Mouse (Mus musculus): ENCODE measurements at regions not wholly inside any gene's neighbourhood (a gene's known extent, or its start where the extent isn't known, plus 50 kb on each side); places are given as distances from the start of the nearest gene placed in this dataset.

DNA sequence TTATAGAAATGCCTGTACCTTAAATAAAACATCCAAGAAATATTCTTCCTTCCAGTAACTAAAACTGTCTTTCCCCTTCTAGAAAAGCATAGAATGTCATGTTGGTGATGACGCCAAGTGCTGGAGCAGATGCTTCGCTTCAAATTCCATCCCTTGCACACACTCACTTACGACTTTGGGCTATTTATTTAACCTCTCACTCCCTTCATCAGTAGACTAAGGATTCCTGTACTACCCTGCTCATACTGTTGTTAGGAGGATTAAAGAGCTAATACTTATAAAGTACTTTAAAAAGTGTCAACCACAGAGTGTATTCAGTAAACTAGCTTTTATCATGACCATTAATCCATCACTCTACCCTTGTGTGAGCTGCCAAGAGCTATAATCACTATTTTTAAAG is 296.8 kb upstream of the Cited2 start:
- DNase-seq (ENCODE audit: low spot score in 2 of 2): no peak

DNA sequence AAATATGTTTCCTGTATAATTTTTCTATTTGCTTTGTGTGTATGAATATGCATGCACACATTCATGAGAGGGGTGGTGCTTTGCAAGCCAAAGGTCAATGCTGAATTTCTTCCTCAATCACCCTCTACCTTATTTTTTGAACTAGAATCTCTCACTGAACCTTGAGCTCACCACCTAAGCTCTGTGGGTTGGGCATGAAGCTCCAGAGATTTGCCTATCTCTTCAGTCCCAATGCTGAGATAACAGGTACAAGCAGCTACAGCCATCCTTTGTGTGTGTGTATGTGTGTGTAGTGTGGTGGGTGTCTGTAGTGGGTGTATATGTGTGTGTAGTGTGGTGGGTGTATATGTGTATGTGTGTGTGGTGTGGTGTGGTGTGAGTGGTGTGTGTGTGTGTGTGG is 295.7 kb upstream of the Cited2 start:
- no peak for DNase-seq (ENCODE audit: low spot score in 2 of 2)

DNA sequence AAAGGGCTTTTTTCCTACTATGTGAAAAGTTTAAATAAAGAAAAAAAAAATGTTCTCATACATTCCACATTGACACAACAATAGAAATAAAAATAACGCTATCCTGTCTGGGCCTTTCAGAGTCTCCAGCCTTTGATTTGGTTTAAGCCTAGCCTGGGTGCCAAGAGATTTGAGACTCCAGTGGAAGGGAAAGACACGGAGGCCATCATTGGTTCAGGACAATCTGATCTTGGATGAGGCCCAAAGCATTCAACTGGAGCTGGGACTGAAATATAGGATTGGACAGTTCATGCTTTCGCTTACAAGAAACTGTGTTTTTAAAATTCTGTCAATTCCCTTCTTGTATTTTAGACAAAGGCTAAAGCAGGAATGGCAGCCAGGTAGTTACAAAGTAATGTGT is 294.7 kb upstream of the Cited2 start:
- no peak for DNase-seq (ENCODE audit: low spot score in 2 of 2)

DNA sequence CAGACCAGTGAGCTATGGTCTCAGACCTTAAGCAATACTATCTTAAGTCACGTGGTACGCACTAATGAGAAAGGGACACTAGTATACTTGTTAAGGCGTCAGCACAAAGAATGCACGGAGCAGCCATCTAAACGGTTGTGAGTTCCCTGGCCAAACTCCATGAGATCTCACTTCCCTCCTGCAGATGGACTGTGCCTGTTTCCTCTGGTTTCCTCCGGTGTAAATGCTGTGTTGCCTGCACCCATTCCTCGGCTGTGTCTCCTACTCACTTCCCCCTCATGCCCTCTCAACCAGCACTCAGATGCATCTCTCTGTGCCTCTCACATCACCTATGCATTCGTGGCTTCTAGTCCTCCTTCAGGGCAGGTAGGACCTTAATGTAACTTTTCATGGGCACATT is 291.9 kb upstream of the Cited2 start:
- DNase-seq (ENCODE audit: low spot score in 2 of 2): no peak

DNA sequence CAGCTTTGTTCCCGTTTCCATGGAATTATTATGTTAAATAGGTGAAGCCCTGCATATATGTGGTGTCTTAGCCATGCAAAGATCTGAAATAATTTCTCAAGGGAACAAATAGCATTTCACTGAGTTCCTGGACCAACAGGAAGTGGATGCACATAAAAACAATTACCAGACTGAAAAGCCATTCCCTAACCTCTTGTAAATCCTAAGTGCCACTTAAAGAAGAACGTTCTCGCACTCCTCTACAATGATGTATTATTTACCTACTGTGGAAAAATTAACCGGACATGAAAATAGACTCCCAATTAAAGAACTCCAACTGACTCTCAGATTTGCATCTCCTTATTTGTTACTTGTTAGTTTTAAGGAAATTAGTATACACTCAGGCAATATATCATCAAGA is 288.9 kb upstream of the Cited2 start:
- DNase-seq (ENCODE audit: low spot score in 2 of 2): no peak

DNA sequence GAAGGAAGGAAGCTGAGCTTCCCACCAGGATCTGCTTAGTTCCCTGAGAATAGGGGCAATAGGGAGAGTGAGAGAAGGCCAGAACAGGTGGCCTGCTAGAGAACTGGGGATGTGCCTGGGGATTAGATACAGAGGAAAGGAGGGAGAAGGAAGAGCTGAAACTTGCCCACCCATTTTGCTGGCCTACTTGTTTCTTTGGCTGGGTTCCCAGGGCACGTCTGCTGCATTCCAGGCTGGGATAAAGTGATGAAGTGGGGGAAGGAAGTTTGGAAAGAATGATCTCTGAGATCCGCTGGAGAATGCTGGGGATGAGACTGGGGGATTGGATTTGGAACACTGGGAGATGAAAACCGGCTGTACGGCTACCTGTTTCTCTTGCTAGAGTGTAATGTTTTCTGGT is 272.8 kb upstream of the Cited2 start:
- no peak for DNase-seq (ENCODE audit: low spot score in 2 of 2)

DNA sequence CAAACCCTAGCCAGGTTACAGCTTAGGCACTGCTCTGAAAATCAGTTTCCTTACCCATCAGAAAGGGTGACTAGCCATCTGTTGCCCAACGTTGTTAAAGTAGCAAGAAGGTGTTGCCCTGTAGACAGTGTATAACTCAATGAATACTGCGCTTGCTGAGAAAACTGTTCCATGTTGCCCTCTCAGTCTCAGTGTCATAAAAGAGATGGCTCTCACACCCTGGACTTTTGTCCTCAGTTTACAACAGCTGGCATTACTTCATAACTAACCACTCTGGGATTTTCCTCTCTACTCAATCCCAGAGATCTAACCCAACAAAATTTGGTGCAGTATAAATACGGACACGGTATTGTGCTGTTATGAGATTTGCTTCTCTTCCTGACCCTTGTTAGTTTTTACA is 252.1 kb upstream of the Cited2 start:
- DNase-seq (ENCODE audit: low spot score in 2 of 2): no peak

DNA sequence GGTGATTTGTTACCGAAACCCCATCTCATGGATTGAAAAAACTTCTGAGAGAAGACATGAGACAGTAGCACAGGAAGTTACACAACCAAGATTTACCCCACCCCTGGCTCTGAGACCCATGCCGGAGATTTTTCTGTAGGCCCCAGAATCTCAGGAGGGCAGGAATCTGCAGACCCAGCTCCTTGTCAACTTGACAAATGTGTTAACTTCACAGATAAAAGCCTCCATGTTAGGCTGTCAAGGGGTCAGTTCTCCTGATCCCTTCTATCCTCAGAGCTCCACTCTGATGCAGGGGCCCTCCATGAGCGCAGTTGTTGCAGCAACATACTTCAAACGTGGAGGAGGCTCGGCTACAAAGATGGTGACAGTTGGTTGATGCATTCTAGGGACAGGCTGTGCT is 250.5 kb upstream of the Cited2 start:
- DNase-seq (ENCODE audit: low spot score in 2 of 2): no peak

DNA sequence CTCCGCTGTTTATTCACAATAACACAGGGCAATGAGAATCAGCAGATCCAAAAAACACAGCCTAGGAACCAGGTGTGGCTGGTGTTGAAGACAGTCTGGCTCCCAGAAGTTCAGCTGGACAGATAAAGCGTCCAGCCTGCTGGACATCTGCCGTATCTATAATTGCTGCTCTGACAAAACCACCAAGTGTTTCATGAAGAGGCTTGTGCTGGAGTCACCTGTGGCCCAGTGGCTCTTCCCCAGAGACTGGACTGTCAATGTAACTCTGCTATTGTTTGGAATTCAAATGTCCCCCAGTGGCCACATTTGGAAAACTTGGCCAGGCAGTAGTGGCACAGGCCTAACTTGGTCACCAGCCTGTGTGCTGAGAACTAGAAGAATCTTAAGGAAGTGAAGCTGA is 247.0 kb upstream of the Cited2 start:
- DNase-seq (ENCODE audit: low spot score in 2 of 2): no peak

DNA sequence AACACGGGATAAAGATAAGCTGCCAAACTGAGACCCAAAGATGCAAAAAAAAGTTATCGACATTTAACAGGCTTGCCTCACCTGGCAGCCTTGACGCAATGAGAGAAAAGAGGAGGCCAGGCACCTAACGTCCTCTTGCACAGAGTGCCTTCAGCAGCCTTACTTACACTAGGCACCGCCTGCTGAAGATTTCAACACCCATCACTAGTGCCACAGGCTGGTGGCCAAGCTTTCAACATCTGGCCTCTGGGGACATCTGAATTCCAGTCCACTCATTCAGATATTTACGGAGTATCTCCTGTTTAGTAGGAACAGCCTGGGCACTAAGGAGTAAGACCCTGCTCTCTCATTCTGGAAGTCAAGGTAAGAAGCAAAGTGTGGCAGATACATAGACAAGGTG is 246.3 kb upstream of the Cited2 start:
- no peak for DNase-seq (ENCODE audit: low spot score in 2 of 2)

DNA sequence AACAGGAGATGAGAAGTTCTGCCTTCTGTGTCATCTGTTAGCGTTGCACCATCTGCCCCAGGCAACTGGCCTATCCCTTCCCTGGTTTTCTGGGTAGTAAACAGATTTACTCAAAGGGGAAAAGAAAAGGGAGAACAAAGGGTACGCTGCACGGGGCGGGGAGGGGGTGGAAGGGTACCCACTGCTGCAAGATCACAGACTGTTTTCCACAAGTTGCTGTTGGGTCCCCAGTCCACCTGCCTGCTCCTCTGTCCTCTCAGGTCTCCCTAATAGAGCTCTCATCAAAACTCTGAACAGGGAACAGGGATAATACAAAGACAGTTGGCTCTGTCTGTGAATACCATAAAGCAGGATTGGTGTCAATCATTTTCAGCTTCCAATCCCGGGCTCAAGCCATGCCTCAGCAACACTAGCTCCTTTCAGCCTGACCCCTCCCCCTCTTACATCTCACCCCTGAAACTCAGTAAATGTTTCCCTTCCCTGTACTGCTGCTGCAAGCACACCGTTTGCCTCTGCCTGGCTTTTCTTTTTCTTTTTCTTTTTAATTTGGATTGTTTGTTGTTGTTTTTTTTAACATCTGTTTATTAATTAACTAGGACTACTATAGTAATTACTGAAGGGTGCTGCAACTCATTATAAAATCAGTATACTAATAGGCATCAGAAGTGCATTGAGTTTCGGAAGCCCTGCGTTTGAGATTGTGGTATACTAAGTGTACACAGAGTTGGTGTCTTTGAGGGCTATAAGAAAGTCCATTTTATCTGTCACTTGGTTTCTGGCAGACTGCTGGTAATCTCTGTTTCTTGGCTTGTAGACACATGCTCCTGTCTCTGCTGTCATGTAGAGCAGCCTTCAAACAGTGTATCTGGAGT is 244.0 kb upstream of the Cited2 start:
- no peak for DNase-seq (ENCODE audit: low spot score in 2 of 2)

DNA sequence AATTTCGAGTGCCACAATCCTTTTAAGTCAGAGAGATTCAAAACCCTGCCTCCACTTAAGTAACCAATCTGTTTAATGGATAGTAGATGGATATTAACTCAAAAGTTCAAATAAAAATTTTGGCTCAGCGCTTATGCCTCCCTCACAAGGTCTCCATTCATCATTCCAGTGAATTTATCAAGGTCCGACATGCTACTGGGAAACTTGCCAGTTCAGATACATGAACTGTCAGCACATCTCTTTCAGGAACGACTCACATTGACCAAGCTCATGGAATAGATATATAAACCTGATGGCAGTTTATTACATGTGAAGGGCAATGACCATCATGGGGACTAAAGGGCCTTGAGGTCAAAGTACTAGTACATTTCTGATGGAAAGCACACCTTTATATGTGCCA is 240.3 kb upstream of the Cited2 start:
- DNase-seq (ENCODE audit: low spot score in 2 of 2): no peak

DNA sequence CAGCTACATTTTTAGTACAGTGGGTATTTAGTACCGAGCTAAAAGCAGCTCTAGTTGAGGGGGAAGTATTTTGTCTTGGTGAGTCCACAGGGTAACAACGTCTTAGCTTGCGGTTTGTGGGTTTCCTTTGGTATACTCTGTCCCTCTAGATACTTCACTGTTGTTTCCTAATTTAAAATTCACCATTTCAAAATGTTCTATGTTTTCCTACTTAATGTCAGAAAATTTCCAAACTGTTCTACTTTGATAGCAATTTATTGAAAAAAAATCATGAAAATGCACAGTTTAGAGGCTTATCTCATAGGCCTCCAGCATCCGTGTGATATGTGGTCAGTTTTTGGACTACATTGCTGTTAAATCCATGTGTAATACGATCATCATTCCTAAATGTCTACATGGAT is 238.0 kb upstream of the Cited2 start:
- peak; percentile 67 to 71 for DNase-seq (ENCODE audit: low spot score in 2 of 2)

DNA sequence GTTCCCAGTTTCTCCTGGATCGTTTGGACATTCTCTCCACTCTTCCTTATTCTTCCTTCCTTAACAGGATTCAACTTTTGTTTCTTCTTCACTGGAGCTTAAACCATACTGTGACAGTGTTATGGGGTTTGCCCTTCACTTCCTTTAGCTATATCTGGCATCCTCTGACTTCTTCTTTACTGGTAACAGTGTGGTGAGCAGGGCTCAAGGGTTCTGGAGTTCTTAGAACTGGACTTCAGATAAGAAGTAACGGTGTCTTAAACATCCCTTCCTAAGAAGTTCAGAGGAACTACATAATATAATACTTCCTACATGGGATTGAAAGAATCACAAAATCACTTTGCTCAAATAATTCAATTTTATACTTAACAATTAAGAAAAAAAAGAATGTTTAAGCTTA is 237.5 kb upstream of the Cited2 start:
- DNase-seq (ENCODE audit: low spot score in 2 of 2): peak; percentile 39 to 42

DNA sequence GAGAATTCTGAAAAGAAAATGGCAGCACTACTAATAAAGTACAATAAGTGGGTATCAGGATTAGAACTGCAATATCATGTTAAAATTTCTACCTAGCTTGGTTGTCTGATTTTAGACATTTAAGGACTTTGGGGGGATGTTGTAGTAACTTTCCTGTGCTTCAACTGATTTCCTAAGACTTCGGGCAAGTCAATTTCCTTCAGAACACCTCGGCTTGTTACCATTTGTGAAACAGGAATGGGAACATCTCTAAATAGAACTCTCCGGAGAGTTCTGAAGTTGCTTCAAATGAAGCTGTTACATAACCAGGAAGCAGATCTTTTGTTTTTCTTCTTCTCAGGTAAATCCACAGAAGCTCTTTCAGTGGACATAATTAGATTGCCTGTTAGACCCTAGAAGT is 237.0 kb upstream of the Cited2 start:
- DNase-seq (ENCODE audit: low spot score in 2 of 2): no peak

DNA sequence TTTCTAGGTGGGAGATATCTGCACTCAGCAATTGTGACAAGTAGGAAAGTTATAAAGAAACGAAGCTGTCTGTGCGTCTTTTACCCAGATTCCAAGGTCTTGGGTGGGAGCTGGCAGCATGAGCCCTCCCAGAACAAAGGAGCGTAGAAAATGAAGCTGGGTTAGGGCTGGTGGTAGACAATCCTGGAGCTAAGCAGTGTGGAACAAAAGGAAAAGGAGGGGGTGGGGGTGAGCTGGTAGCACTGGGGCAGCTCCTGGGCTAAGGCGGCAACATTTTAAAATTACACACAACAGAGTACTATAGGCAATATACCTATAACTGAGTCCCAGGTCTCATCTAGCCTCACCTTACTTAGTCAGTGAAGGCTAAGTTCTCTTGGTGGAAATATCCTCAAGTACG is 235.6 kb upstream of the Cited2 start:
- no peak for DNase-seq (ENCODE audit: low spot score in 2 of 2)

DNA sequence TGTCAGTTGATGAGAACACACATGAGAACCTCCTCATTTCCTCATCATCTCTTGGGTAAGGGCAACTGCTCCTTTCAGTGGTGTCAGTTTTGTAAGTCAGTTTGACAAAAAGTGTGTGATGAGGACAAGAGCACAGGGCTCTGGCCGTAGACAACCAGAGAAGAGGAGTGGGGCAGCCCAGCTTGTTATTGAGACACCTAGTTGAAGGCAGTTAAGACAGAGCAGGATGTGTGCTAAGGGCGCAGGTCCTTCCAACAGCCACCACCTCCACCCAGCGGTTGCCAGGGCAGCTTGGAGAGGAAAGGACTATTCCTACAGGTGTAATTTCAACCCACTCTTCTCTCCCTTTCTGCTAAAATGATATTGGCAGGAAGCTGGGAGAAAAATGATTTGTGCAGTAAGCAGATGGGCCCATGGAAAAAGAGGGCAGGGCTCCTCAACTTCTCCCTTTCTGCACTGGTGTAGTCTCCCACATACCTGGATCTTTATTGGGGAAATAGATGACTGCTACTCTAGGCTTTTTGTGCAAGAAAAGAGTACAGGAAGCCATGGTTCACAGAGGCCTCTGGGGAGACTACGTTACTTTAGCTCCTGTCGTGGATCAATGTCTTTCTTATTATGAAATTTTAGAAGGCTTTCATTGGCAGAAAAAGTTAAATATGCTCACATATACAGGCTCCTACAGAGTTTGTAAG is 231.3 kb upstream of the Cited2 start:
- peak in 1 of 2 experiments; percentile 15 for DNase-seq (ENCODE audit: low spot score in 2 of 2)

DNA sequence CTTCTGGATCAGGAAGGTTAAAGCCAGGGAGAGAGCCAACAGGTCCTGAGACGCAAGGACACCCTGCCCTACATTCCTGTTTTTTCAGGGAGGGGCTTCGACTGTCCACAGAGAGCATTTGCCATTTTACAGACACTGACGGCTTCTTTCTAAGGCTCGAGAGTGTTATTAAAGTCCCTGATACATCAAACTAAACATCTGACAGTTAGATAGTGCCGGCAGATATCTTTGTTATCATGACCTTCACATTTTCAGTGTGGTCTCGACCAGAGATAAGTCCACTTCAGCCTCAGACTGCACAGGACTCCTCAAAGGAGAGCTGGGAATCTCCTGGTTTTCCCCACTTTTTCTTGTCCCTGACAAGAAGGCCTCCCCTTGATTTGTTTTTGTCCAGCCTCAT is 229.9 kb upstream of the Cited2 start:
- DNase-seq (ENCODE audit: low spot score in 2 of 2): no peak

DNA sequence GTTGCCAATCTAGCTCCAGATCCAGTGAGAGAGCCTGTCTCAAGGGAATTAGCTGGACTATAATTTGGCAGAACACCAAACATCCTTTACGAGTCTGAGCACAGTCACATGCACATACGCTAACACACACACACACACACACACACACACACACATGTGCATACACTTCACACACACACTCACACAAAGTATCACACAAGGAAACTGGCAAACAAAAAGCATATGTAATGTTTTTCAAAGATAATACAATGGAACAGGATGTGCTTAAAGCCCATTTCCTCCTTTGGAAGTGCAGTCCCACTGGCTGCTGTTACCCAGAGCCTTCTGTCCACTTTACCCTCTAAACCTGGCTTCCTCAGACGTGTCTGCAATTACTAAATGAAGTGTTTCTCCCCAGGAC is 226.2 kb upstream of the Cited2 start:
- DNase-seq (ENCODE audit: low spot score in 2 of 2): no peak

DNA sequence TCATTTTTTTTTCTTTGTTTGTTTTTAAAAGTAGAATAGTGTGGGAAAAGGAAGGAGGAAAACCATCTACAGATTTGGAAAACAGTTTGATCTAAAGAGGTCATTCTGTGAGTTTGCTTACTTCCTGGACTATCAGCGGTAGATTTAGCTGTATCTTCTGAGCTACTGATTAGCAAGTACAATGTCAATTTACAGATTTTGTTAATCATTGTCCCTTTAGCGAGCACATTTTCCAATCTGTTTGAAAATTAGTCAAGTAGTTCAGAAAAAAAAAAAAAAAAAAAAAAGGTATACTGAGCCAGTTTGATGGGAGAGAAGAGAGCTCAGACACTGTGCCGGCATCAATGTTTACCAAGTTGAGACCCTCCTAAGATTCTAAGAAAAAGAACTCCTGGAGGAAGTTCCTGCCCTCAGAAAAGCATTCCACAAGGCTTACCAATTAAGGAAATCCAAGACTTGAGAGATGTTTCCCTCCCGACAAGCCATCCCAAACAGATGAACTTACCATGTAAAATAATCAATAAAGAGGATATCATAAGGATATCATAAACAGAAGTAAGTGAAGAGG is 212.3 kb upstream of the Cited2 start:
- no peak for DNase-seq (ENCODE audit: low spot score in 2 of 2)

DNA sequence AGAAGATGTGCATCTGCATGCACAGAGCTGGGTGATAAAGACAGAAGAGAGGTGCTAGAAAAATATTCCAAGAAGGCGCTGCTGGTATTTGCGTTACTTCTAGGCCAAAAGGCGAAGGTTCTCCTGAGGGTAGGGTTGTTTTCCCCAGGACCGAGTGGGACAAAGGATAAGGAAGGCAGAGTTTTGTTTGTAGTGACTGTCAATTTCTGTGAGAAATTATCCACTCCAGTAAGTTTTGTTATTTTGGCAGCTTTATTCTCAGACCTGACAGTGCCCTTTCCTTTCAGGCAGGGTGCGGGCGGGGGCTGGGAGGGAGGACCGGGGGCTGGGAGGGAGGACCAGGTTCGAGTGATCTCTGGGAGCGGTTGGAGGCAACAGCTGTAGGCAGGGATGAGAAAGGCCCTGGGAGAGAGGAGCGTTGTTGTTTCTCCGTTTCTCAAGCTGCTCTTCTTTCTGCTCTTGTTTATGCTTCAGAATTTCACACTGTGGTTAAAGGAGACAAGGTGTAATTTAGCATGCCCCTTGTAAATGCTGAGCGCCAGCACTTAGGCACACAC is 211.2 kb upstream of the Cited2 start:
- DNase-seq (ENCODE audit: low spot score in 2 of 2): no peak

DNA sequence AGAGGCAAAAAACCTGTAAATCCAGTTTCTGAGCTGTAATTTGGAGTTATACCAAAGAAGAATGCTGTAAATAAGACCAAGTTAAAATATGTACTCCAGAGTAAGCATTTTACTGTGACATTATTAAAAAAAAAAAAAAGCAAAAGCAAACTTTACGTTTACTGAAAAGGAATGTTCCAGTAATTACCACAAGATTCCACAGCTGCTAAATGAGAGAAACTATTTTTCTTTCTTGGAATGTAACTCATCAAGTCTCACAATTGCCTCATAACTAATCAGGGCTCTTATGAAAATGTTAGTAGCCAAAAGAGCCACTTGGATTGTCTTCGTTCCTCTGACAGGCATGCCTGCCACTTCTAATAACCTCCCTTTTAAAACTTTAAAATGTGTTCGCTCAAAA is 210.5 kb upstream of the Cited2 start:
- DNase-seq (ENCODE audit: low spot score in 2 of 2): no peak

DNA sequence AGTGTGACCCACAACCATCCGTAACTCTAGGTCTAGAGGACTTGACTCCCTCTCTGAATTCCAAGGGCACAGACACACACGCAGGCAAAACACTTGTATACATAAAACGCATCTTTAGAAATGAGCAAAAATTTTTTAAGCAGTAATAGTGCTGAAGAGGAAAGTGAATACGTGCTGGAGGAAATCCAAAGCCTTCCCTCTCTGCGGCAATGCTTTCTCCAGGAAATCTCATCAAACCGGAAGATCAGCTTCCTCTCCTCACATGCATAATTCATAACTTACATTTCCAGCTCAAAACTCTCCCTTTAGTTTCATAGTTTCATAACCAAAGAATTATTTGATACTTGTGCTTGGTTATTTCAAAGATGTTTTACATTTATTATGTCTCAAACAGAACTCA is 209.3 kb upstream of the Cited2 start:
- no peak for DNase-seq (ENCODE audit: low spot score in 2 of 2)
